Comparison of ENCODE assay signal across 17 mouse cellular contexts in the genomic region with DNA sequence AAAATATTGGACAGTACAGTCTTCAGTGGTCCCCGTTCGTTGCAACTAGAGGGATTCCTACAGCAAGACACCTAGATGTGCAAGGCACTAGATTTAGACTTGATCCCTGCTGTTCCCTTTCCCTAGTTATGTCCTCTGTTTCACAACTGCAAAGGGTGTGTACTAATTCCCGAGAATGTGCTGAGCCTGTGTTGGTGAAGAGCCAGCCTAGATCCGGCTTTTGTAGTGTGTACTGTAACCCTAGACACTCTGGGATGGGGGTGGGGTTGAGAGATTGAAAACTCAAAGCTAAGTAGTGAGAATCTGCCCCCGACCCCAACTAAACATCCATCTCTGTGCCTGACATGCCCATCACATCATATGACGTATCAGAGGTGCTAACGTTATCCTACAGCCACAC. TPM values are rescaled to one million over a fixed set of nuclear protein-coding genes. Genes with fewer than 3 reads are reported as not detected.
A peak's percentile ranks its signal among the peaks of the same experiment; 100 is the strongest.
DNase-seq lines count a peak whose midpoint lies in the region; TF ChIP-seq lines count a peak whose summit lies in the region.
"Had no signal": no experiment of that assay in that cellular context is flagged by ENCODE, and none has a peak within 500 bp of the region (broad histone marks: within the 10 kb centered on the region; RNA-seq: fewer than 3 reads in every experiment).

No protein-coding gene starts in this region.

- no peak for TF ChIP-seq POLR2A in kidney, adult 2 months (IDR thresholded peaks at IDR 0.05; ENCODE audit: low read depth, low read length)

- H3K27me3 ChIP-seq in kidney, adult 2 months (replicated peaks; ENCODE audit: control insufficient read depth, insufficient read depth, low read length), result no peaks in the 10 kb centered on the region
- H3K27me3 ChIP-seq: embryonic facial prominence, embryonic 12.5 days; heart, embryonic 15.5 days; hindbrain, embryonic 12.5 days; limb, embryonic 15.5 days had no signal

- peak; percentile 60 for DNase-seq in kidney, adult 2 months
- DNase-seq in kidney, adult 18-20 months, result no peak
- DNase-seq in urinary bladder, postnatal 14 days (ENCODE audit: low spot score), result peak; percentile 57
- no peak for DNase-seq in urinary bladder, adult 18-20 months (ENCODE audit: low spot score in 2 of 2)
- peak; percentile 51 for DNase-seq in lung, postnatal 14 days
- no peak for DNase-seq in right cerebral cortex, adult 2 months (ENCODE audit: low spot score in 2 of 2)
- no peak for DNase-seq in thymus, postnatal 10 days (ENCODE audit: low spot score in 2 of 2)
- DNase-seq: cerebellum, adult 11 months; cerebellum, postnatal 25 days; kidney, adult 11 months; layer of hippocampus, adult 9-11 months; midbrain, embryonic 14.5 days; right cerebral cortex, postnatal 14 days had no signal

- H3K36me3 ChIP-seq in kidney, adult 2 months (ENCODE audit: control insufficient read depth, insufficient read depth, low read length), result no peaks in the 10 kb centered on the region
- H3K36me3 ChIP-seq: embryonic facial prominence, embryonic 12.5 days; heart, embryonic 15.5 days; hindbrain, embryonic 12.5 days; limb, embryonic 15.5 days had no signal

- 52% methylated on average over 7 of the region's 7 CpGs for WGBS in kidney, adult 2 months

- no peaks in the 10 kb centered on the region for H3K4me1 ChIP-seq in kidney, adult 2 months (ENCODE audit: control insufficient read depth, insufficient read depth, low read length)
- H3K4me1 ChIP-seq: embryonic facial prominence, embryonic 12.5 days; hindbrain, embryonic 12.5 days had no signal

- no peak overlapping the region for H3K4me3 ChIP-seq in kidney, adult 2 months (ENCODE audit: insufficient read depth, low read depth, low read length)
- H3K4me3 ChIP-seq: embryonic facial prominence, embryonic 12.5 days; heart, embryonic 15.5 days; hindbrain, embryonic 12.5 days; limb, embryonic 15.5 days had no signal

- H3K27ac ChIP-seq in kidney, adult 2 months (ENCODE audit: insufficient read depth, low read depth, low read length), result no peak overlapping the region
- H3K27ac ChIP-seq: embryonic facial prominence, embryonic 12.5 days; heart, embryonic 15.5 days; hindbrain, embryonic 12.5 days; limb, embryonic 15.5 days had no signal

- no peak for TF ChIP-seq CTCF in kidney, adult 2 months (conservative IDR thresholded peaks at IDR 0.05; ENCODE audit: insufficient read depth, insufficient read length, low read depth, low read length)

RNA-seq across cellular contexts. Expression of a gene that starts 18.9 kb away (rescaled TPM):
- polyA plus RNA-seq in kidney, adult 2 months (2012; rRNA removed), result 24.9 and 30.0 TPM in 2 replicates

Comparison
In these comparisons a context has a peak if more than half of its experiments do, and no peak if none do; other contexts are left out.
1. DNase-seq: peak in kidney, adult 2 months (single experiment), urinary bladder, postnatal 14 days (single experiment) and lung, postnatal 14 days (single experiment); none in kidney, adult 18-20 months (single experiment), urinary bladder, adult 18-20 months (0 of 2), right cerebral cortex, adult 2 months (0 of 2) and thymus, postnatal 10 days (0 of 2).